Mouse (Mus musculus): Measurements from ENCODE around the gene Usp6nl. TPM values are rescaled to one million over a fixed set of nuclear protein-coding genes. Genes with fewer than 3 reads are reported as not detected.

The Usp6nl gene
- polyA plus RNA-seq, 1 experiment, result not detected

GRCm38 (mm10) chr2:6294993-6295628 lies 27.4 kb upstream of the Usp6nl start:
- TF ChIP-seq CTCF (IDR thresholded peaks at IDR 0.05; ENCODE audit: insufficient read depth, low read depth, low read length) (no peak), POLR2A (IDR thresholded peaks at IDR 0.05; ENCODE audit: insufficient read depth, low read depth, low read length) (no peak)
- Histone ChIP-seq H3K27ac (ENCODE audit: insufficient read depth, low read depth, low read length) (no peak overlapping the region), H3K4me3 (ENCODE audit: insufficient read depth, low read depth, low read length) (no peak overlapping the region), H3K4me1 (ENCODE audit: control insufficient read depth, insufficient read depth, low read length) (no peaks in the 10 kb centered on the region)
- WGBS, result 77% methylated on average over 7 of the region's 7 CpGs

- WGBS, result 91% methylated on average over 4 of the region's 4 CpGs
Measured at GRCm38 (mm10) chr2:6304768-6305167, 17.7 kb upstream of the Usp6nl start.

DNA sequence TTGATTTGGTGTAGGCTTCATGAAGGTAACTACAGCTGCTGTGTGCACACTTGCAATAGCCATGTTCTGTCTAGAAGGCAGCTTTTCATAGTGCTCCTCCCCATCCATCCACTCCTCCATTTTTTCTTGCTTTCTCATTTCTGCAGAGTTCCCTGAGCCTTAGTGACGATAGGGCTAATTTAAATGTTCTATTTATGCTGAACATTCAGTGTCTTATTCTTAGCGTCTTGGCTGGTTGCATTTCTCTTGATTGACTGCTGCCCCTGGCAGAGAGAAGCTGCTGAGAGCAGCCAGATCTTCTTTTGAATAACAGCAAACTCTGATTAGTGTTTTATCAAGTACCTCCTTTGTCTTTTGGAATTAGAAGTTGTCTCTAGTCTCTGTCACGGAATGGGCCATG lies 15.6 kb upstream of the Usp6nl start:
- H3K4me1 ChIP-seq (ENCODE audit: control insufficient read depth, insufficient read depth, low read length), result no peaks in the 10 kb centered on the region

More at GRCm38 (mm10) chr2:6304768-6305167, 17.7 kb upstream of the Usp6nl start:
- Histone ChIP-seq H3K4me1 (ENCODE audit: control insufficient read depth, insufficient read depth, low read length) (no peaks in the 10 kb centered on the region), H3K27ac (ENCODE audit: insufficient read depth, low read depth, low read length) (no peak overlapping the region), H3K4me3 (ENCODE audit: insufficient read depth, low read depth, low read length) (no peak overlapping the region)
- TF ChIP-seq CTCF (IDR thresholded peaks at IDR 0.05; ENCODE audit: insufficient read depth, low read depth, low read length) (no peak), POLR2A (IDR thresholded peaks at IDR 0.05; ENCODE audit: insufficient read depth, low read depth, low read length) (no peak)

GRCm38 (mm10) chr2:6309373-6309821 lies 13.1 kb upstream of the Usp6nl start:
- Histone ChIP-seq H3K4me1 (ENCODE audit: control insufficient read depth, insufficient read depth, low read length) (no peaks in the 10 kb centered on the region), H3K4me3 (ENCODE audit: insufficient read depth, low read depth, low read length) (no peak overlapping the region), H3K27ac (ENCODE audit: insufficient read depth, low read depth, low read length) (no peak overlapping the region)
- TF ChIP-seq CTCF (IDR thresholded peaks at IDR 0.05; ENCODE audit: insufficient read depth, low read depth, low read length) (no peak), POLR2A (IDR thresholded peaks at IDR 0.05; ENCODE audit: insufficient read depth, low read depth, low read length) (no peak)
- WGBS, result 86% methylated on average over 6 of the region's 6 CpGs

More for the DNA sequence above, 15.6 kb upstream of the Usp6nl start:
- 25% methylated on average over 3 of the region's 3 CpGs for WGBS
- Histone ChIP-seq H3K27ac (ENCODE audit: insufficient read depth, low read depth, low read length) (no peak overlapping the region), H3K4me3 (ENCODE audit: insufficient read depth, low read depth, low read length) (no peak overlapping the region)
- no peak for TF ChIP-seq POLR2A (IDR thresholded peaks at IDR 0.05; ENCODE audit: insufficient read depth, low read depth, low read length)
- TF ChIP-seq CTCF (IDR thresholded peaks at IDR 0.05; ENCODE audit: insufficient read depth, low read depth, low read length), result no peak

- WGBS, result 92% methylated on average over 10 of the region's 10 CpGs
Measured at GRCm38 (mm10) chr2:6312764-6313163, 9.7 kb upstream of the Usp6nl start.

DNA sequence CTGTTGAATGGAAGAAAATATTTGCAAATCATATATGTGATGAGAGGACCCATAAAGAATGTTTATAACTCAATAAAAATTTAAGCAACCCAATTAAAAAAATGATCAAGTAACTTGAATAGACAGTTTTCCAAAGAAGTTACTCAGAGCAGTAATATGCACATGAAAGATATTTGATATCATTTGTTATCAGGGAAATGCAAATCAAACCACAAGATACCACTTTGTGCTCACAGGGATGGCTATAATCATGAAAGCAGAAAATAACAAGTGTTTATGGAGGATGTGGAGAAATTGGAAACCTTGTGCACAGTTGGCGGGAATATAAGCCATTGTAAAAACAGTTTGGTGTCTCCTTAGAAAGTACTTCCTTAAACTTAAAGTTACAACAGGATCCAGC lies 8.7 kb upstream of the Usp6nl start:
- TF ChIP-seq CTCF (IDR thresholded peaks at IDR 0.05; ENCODE audit: insufficient read depth, low read depth, low read length), result no peak
- no peak for TF ChIP-seq POLR2A (IDR thresholded peaks at IDR 0.05; ENCODE audit: insufficient read depth, low read depth, low read length)
- no peak overlapping the region for H3K4me3 ChIP-seq (ENCODE audit: insufficient read depth, low read depth, low read length)
- H3K4me1 ChIP-seq (ENCODE audit: control insufficient read depth, insufficient read depth, low read length), result no peaks in the 10 kb centered on the region
- 95% methylated on average over 1 of the region's 1 CpGs for WGBS
- no peak overlapping the region for H3K27ac ChIP-seq (ENCODE audit: insufficient read depth, low read depth, low read length)

More at GRCm38 (mm10) chr2:6312764-6313163, 9.7 kb upstream of the Usp6nl start:
- no peaks in the 10 kb centered on the region for H3K4me1 ChIP-seq (ENCODE audit: control insufficient read depth, insufficient read depth, low read length)
- no peak overlapping the region for H3K27ac ChIP-seq (ENCODE audit: insufficient read depth, low read depth, low read length)
- H3K4me3 ChIP-seq (ENCODE audit: insufficient read depth, low read depth, low read length), result no peak overlapping the region
- TF ChIP-seq POLR2A (IDR thresholded peaks at IDR 0.05; ENCODE audit: insufficient read depth, low read depth, low read length) (no peak), CTCF (IDR thresholded peaks at IDR 0.05; ENCODE audit: insufficient read depth, low read depth, low read length) (no peak)

DNA sequence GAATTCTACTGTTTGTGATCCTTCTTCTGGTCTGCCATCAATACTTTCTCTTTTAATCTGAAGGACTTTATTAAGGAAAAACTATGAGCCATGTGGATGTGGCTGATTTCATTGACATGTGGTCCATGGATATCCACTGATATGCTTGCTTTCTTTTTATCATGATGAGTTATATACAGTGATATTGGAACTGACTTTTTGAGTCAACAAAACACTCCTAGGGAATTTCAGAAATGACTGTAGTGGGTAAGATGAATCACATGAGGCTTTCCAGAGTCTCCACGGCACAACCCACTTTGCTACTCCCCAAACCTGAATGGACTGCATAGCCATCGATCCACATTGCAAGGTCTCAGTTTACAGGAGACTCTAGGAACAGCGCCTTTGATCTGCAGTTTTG lies 2.3 kb upstream of the Usp6nl start:
- peaks cover 2% of the 10 kb centered on the region; the same call in 1 of the 2 replicates for H3K4me1 ChIP-seq (ENCODE audit: control insufficient read depth, insufficient read depth, low read length)
- WGBS, result 89% methylated on average over 3 of the region's 3 CpGs
- no peak overlapping the region for H3K4me3 ChIP-seq (ENCODE audit: insufficient read depth, low read depth, low read length)
- H3K27ac ChIP-seq (ENCODE audit: insufficient read depth, low read depth, low read length), result no peak overlapping the region
- TF ChIP-seq CTCF (IDR thresholded peaks at IDR 0.05; ENCODE audit: insufficient read depth, low read depth, low read length) (no peak), POLR2A (IDR thresholded peaks at IDR 0.05; ENCODE audit: insufficient read depth, low read depth, low read length) (no peak)

GRCm38 (mm10) chr2:6321769-6322375 lies 595 bp upstream of the Usp6nl start:
- H3K27ac ChIP-seq (ENCODE audit: insufficient read depth, low read depth, low read length), result peak overlapping the region; percentile 73
- H3K4me3 ChIP-seq (ENCODE audit: insufficient read depth, low read depth, low read length), result peak overlapping the region; percentile 62
- 10% methylated on average over 9 of the region's 9 CpGs for WGBS
- no peak for TF ChIP-seq CTCF (IDR thresholded peaks at IDR 0.05; ENCODE audit: insufficient read depth, low read depth, low read length)
- no peak for TF ChIP-seq POLR2A (IDR thresholded peaks at IDR 0.05; ENCODE audit: insufficient read depth, low read depth, low read length)
- H3K4me1 ChIP-seq (ENCODE audit: control insufficient read depth, insufficient read depth, low read length), result peaks cover 5% of the 10 kb centered on the region

GRCm38 (mm10) chr2:6322938-6323521 lies 563 bp downstream of the Usp6nl start:
- peaks cover 5% of the 10 kb centered on the region for H3K4me1 ChIP-seq (ENCODE audit: control insufficient read depth, insufficient read depth, low read length)
- no peak for TF ChIP-seq POLR2A (IDR thresholded peaks at IDR 0.05; ENCODE audit: insufficient read depth, low read depth, low read length)
- TF ChIP-seq CTCF (IDR thresholded peaks at IDR 0.05; ENCODE audit: insufficient read depth, low read depth, low read length), result no peak
- under 1% methylated on average over 68 of the region's 70 CpGs for WGBS
- H3K27ac ChIP-seq (ENCODE audit: insufficient read depth, low read depth, low read length), result peak overlapping the region; percentile 49
- H3K4me3 ChIP-seq (ENCODE audit: insufficient read depth, low read depth, low read length), result peak overlapping the region; percentile 62
